In genomic region chr6:140890591-140890990, GRCm38 (mm10) we compare ENCODE assay signal across 16 mouse cellular contexts.
"Had no signal": no experiment of that assay in that cellular context is flagged by ENCODE, and none has a peak within 500 bp of the region (broad histone marks: within the 10 kb centered on the region; RNA-seq: fewer than 3 reads in every experiment).

No protein-coding gene starts in this region.

- DNase-seq: gastrocnemius, adult 2 months; gastrocnemius, postnatal 10 days; gastrocnemius, postnatal 25 days; heart, adult 2 months; heart, postnatal 10 days; heart, postnatal 4 days; kidney, adult 18-20 months; kidney, adult 8-10 months; kidney, postnatal 10 days; kidney, postnatal 25 days; kidney, postnatal 4 days; liver; liver, embryonic 13.5 days had no signal

- ATAC-seq: inflammation-experienced regulatory T-cells, adult 6 months; intestine, embryonic 15.5 days; intestine, postnatal 0 days had no signal
